Mouse (Mus musculus) spleen, adult 2 months (tissue): ENCODE results near the gene Spred1.

ENCODE experiments used
- CTCF ChIP-seq: fragments of 200-500 bp; IDR thresholded peaks from 2 replicates; pipeline ENCODE4 v1.5.1; 2011; ENCODE audit warnings: mild to moderate bottlenecking, inconsistent platforms; ENCODE audit not compliant: insufficient read depth, insufficient read length, insufficient replicate concordance; ENCODE audit errors: extremely low read depth
- POLR2A ChIP-seq: fragments of 200-500 bp; IDR thresholded peaks from 2 replicates; pipeline ENCODE4 v1.6.1; 2011; ENCODE audit warnings: low read depth, low read length, inconsistent platforms

- TF ChIP-seq POLR2A (no peak), CTCF (no peak)
Observed at GRCm38 (mm10) chr2:117185587-117185986, 64.4 kb downstream of the Spred1 start.
